Mouse (Mus musculus): ENCODE results near the gene Myh10. TPM values are rescaled to one million over a fixed set of nuclear protein-coding genes. Genes with fewer than 3 reads are reported as not detected.
A peak's percentile ranks its signal among the peaks of the same experiment; 100 is the strongest.

The Myh10 gene
- polyA plus RNA-seq, 1 experiment, result 5.6 TPM

DNA sequence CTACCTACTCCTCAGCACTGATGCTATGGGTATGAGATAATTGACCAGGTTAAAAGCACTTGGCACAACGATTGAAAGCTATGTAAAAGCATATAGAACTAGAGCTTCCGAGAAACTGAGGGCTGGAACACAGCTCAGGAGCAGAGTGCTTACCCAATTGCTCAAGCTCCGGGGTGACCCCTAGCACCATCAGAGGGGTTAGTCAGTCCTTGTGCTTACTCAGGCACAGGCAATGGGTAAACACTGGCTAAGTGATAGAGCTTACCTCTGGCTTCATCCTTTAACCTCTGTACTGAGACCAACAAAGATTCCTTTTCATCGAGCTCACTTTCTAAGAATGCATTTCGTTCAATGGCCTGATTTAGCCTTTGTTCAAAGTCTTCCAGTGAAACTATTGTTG lies 148.2 kb downstream of the Myh10 start:
- 98% methylated on average over 5 of the region's 5 CpGs for WGBS

DNA sequence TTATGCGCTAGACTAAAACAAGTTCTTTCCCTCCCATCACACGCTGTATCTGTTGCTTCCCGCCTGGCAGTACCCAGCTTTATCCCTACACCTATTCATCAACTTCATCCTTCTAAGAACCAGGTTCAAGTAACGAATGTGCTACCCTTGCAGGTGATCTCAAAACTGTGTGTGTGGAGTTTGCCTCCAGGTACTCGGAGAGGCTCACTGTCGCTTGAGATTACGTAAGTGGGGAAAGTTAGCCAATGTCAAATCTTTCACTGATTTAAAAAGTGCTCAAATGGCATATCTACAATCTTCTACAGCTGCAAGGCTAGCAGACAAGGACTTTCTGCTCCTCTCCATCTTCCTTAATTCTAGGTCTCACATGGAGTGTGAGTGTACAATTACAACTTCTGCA lies 159.5 kb downstream of the Myh10 start:
- Histone ChIP-seq H3K27me3 (ENCODE audit: control insufficient read depth, insufficient read depth, low read length) (no peaks in the 10 kb centered on the region), H3K4me3 (ENCODE audit: control insufficient read depth, insufficient read depth, low read length) (no peak overlapping the region), H3K36me3 (ENCODE audit: control insufficient read depth, insufficient read depth, low read length) (no peaks in the 10 kb centered on the region), H3K4me1 (replicated peaks; ENCODE audit: control insufficient read depth, insufficient read depth, low read length) (peaks cover 3% of the 10 kb centered on the region; the same call in 1 of the 2 replicates), H3K27ac (ENCODE audit: control insufficient read depth, insufficient read depth, low read length) (no peak overlapping the region)
- TF ChIP-seq POLR2A (IDR thresholded peaks at IDR 0.05; ENCODE audit: control insufficient read depth, extremely low read depth, insufficient read depth, low read length, poor library complexity), result no peak
- no peak for TF ChIP-seq CTCF (IDR thresholded peaks at IDR 0.05; ENCODE audit: borderline replicate concordance, control insufficient read depth, extremely low read depth, insufficient read depth, low read length, poor library complexity)
- DNase-seq, result no peak
- 93% methylated on average over 7 of the region's 7 CpGs for WGBS

More for the DNA sequence above, 148.2 kb downstream of the Myh10 start:
- TF ChIP-seq CTCF (IDR thresholded peaks at IDR 0.05; ENCODE audit: borderline replicate concordance, control insufficient read depth, extremely low read depth, insufficient read depth, low read length, poor library complexity) (no peak), POLR2A (IDR thresholded peaks at IDR 0.05; ENCODE audit: control insufficient read depth, extremely low read depth, insufficient read depth, low read length, poor library complexity) (no peak)
- no peak for DNase-seq
- peaks cover 67% of the 10 kb centered on the region for H3K36me3 ChIP-seq (ENCODE audit: control insufficient read depth, insufficient read depth, low read length)
- no peaks in the 10 kb centered on the region for H3K4me1 ChIP-seq (replicated peaks; ENCODE audit: control insufficient read depth, insufficient read depth, low read length)
- no peak overlapping the region for H3K4me3 ChIP-seq (ENCODE audit: control insufficient read depth, insufficient read depth, low read length)
- no peak overlapping the region for H3K27ac ChIP-seq (ENCODE audit: control insufficient read depth, insufficient read depth, low read length)
- H3K27me3 ChIP-seq (ENCODE audit: control insufficient read depth, insufficient read depth, low read length), result no peaks in the 10 kb centered on the region

DNA sequence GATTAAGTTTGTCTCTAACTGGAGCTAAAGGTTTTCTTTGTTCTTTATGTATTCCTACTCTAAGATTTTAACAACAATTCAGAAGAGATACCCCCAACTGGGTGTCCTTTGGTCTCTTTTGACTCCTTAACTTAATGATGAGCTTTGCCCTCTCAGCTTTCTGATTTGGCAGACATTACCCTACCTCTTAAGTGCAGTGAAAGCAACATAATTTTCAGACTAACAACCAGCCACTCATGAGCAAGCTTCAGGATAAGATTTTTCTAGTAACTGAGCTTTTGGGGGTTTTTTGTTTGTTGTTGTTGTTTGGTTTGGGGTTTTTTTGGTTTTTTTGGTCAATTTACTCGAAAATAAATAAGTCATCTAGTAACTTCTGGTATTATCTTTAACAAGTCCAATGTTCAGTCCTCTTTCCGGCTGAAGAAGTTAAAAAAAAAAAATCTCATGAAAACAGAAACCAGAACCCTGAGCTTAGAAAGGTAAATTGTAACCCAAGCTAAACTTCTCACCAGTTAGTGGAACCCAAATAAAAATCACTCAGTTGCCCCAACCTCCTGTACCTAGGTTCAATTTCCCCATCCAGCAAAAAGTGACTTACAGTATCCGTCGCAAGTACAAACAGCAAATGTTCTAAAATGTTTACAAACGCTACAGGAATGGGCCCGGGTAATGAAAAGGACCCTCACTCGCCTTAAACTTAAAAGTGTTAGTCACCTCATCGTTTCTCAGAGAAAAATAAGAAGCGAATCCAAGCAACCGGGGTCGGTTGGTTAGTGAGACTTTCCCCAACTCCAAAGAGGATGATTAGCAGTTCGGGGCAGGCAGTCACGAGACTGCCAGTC lies 160.5 kb downstream of the Myh10 start:
- DNase-seq, result no peak
- TF ChIP-seq CTCF (IDR thresholded peaks at IDR 0.05; ENCODE audit: borderline replicate concordance, control insufficient read depth, extremely low read depth, insufficient read depth, low read length, poor library complexity), result no peak

DNA sequence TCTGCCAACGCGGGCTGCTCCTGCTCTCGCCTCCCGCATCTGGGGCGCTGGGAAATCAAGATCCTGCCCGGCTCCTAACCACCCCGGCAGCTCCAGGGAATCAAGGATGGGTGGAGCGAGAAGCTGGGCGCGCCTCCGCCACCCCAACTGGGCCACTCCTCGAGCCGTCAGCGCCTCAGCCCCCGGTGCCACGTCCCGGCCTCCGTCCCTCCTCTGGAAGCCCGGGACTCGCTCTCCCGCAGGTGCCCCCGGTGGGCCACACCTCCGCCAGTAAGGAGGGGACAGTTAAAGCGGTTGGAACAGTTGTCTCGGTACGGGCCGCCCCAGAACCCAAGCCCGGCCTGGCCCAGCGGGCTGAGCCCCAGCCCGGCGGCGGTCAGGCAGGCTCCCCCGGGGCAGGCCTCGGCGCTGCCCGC lies 161.1 kb downstream of the Myh10 start:
- DNase-seq, result peak; percentile 57
- Histone ChIP-seq H3K4me3 (ENCODE audit: control insufficient read depth, insufficient read depth, low read length) (peak overlapping the region; percentile 81), H3K27me3 (ENCODE audit: control insufficient read depth, insufficient read depth, low read length) (no peaks in the 10 kb centered on the region), H3K27ac (ENCODE audit: control insufficient read depth, insufficient read depth, low read length) (no peak overlapping the region; the same call in 1 of the 2 replicates), H3K4me1 (replicated peaks; ENCODE audit: control insufficient read depth, insufficient read depth, low read length) (peaks cover 3% of the 10 kb centered on the region; the same call in 1 of the 2 replicates), H3K36me3 (ENCODE audit: control insufficient read depth, insufficient read depth, low read length) (no peaks in the 10 kb centered on the region)
- WGBS, result under 1% methylated on average over 33 of the region's 36 CpGs
- TF ChIP-seq POLR2A (IDR thresholded peaks at IDR 0.05; ENCODE audit: control insufficient read depth, extremely low read depth, insufficient read depth, low read length, poor library complexity) (no peak), CTCF (IDR thresholded peaks at IDR 0.05; ENCODE audit: borderline replicate concordance, control insufficient read depth, extremely low read depth, insufficient read depth, low read length, poor library complexity) (no peak)

More for the DNA sequence above, 160.5 kb downstream of the Myh10 start:
- 3% methylated on average over 13 of the region's 13 CpGs for WGBS
- H3K36me3 ChIP-seq (ENCODE audit: control insufficient read depth, insufficient read depth, low read length), result no peaks in the 10 kb centered on the region
- H3K4me3 ChIP-seq (ENCODE audit: control insufficient read depth, insufficient read depth, low read length), result peak overlapping the region; percentile 81
- H3K27me3 ChIP-seq (ENCODE audit: control insufficient read depth, insufficient read depth, low read length), result no peaks in the 10 kb centered on the region
- no peak overlapping the region for H3K27ac ChIP-seq (ENCODE audit: control insufficient read depth, insufficient read depth, low read length)
- peaks cover 3% of the 10 kb centered on the region; the same call in 1 of the 2 replicates for H3K4me1 ChIP-seq (replicated peaks; ENCODE audit: control insufficient read depth, insufficient read depth, low read length)

DNA sequence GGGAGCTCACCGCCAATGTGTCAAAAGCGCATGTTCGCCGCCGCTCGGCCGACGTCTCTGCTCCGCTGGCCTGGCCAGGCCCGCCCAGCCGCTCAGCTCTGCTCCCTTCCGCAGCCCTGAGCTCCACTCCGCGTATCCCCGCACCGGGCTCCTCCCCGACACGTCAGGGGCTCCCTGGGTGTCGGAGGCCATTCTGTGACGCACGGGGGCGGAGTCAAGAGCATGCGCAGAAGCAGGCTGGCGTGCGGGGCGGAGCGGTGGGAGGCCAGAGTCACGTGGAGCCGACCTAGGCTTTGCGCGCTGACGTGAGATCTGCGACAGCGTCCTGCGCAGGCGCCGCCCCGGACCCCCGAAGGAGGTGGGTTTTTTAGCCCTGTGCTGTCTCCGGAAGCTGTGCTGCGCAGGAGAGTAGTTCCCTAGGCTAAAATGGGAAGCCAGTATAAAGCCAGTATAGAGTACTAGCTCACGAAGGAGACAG lies 161.6 kb downstream of the Myh10 start:
- peak overlapping the region; percentile 81 for H3K4me3 ChIP-seq (ENCODE audit: control insufficient read depth, insufficient read depth, low read length)
- no peaks in the 10 kb centered on the region for H3K36me3 ChIP-seq (ENCODE audit: control insufficient read depth, insufficient read depth, low read length)
- peaks cover 3% of the 10 kb centered on the region; the same call in 1 of the 2 replicates for H3K4me1 ChIP-seq (replicated peaks; ENCODE audit: control insufficient read depth, insufficient read depth, low read length)
- WGBS, result under 1% methylated on average over 42 of the region's 42 CpGs
- no peak overlapping the region; the same call in 1 of the 2 replicates for H3K27ac ChIP-seq (ENCODE audit: control insufficient read depth, insufficient read depth, low read length)
- DNase-seq, result peak; percentile 100
- TF ChIP-seq CTCF (IDR thresholded peaks at IDR 0.05; ENCODE audit: borderline replicate concordance, control insufficient read depth, extremely low read depth, insufficient read depth, low read length, poor library complexity), result peak; percentile 63; the same call in 1 of the 2 replicates
- peak; percentile 97 for TF ChIP-seq POLR2A (IDR thresholded peaks at IDR 0.05; ENCODE audit: control insufficient read depth, extremely low read depth, insufficient read depth, low read length, poor library complexity)
- no peaks in the 10 kb centered on the region for H3K27me3 ChIP-seq (ENCODE audit: control insufficient read depth, insufficient read depth, low read length)

DNA sequence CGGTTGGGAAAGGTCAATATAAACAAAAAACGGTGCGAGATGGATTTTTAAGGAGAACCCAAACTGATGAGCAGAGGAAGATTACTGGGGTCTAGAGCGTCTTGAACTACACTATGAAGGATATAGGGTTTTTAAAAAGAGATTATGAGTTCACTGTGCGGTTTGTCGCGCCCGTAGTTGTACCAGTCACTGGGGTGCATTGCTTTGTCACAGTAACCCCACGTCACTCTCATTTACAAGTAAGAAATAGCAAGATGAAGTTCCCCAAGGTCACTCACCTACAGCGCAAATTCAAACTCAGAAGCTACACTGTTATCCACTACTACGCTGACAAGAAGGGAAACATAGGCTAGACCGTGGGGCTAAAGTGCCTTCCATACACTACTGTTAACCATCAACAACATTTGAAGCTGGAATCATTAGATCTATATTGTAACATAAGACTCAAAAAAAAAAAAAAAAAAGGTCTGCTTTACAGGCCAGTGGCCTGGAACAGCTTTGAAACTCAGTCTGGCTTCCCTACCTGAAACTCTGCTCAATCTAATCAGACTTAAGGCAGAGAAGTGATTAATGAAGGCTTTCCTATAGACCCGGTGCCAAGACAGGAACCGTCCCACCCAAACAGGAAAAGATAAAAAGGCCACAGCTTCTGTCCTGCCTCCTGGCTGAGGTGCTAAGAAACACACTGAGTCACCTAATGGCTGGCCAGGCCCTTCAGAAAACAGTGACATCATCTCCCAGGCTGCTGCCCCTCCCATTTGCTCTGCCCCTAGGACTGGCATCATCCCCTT lies 162.4 kb downstream of the Myh10 start:
- Histone ChIP-seq H3K36me3 (ENCODE audit: control insufficient read depth, insufficient read depth, low read length) (no peaks in the 10 kb centered on the region), H3K4me1 (replicated peaks; ENCODE audit: control insufficient read depth, insufficient read depth, low read length) (peaks cover 3% of the 10 kb centered on the region; the same call in 1 of the 2 replicates), H3K27ac (ENCODE audit: control insufficient read depth, insufficient read depth, low read length) (peak overlapping the region; percentile 5; the same call in 1 of the 2 replicates), H3K4me3 (ENCODE audit: control insufficient read depth, insufficient read depth, low read length) (no peak overlapping the region), H3K27me3 (ENCODE audit: control insufficient read depth, insufficient read depth, low read length) (no peaks in the 10 kb centered on the region)
- 28% methylated on average over 14 of the region's 14 CpGs for WGBS
- TF ChIP-seq CTCF (IDR thresholded peaks at IDR 0.05; ENCODE audit: borderline replicate concordance, control insufficient read depth, extremely low read depth, insufficient read depth, low read length, poor library complexity) (no peak), POLR2A (IDR thresholded peaks at IDR 0.05; ENCODE audit: control insufficient read depth, extremely low read depth, insufficient read depth, low read length, poor library complexity) (no peak)
- peak; percentile 5 for DNase-seq

All from thymus, adult 2 months (tissue).